Mouse (Mus musculus) frontal cortex, adult (tissue): Measurements from ENCODE around the gene Rab6a.
A peak's percentile ranks its signal among the peaks of the same experiment; 100 is the strongest.

Experiments used
- ATAC-seq: cut with Nextera tagmentation; 2 replicates; pipeline ENCODE4 v1.9.2; 2017; ENCODE audit warnings: mild to moderate bottlenecking, moderate library complexity, mixed read lengths; ENCODE audit not compliant: low TSS enrichment

Rab6a gene

DNA sequence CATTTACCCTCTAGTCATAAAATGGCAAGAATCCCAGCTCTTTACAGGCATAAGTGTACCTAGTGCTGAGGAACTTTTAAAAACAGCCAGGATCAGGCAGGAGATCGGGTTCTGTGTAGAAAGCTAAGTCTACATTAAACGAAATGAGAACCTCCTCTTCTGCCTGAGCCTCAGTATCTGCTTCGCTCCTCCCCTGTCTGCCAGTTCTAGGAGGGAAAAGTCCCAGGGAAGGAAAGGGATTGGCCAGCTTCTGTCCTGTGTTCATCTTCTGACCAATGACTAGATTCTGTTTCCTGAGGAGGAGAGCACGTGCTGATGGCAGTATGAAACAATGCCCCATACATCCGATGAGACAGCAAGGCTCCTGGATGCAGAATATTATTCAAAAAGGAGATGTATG lies 73.9 kb downstream of the Rab6a start:
- peak; percentile 81 for ATAC-seq

DNA sequence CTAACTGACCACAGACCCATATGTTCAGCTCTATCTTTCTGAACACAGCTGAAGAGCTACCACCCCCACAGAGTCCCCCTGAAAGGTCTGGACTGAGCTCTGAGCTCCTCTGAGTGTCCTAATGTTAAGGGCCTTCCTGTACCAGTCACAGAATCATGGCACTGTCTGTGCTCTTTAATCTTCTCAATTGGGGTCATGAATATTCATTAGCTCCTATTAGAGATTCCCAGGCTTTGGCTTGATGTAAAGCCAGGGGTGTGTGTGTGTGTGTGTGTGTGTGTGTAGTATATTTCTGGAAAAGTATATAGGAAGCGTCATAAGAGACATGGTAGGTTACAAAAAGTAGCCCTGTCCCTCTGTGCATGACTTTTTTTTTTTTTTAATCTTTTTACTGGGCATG lies 76.0 kb downstream of the Rab6a start:
- ATAC-seq, result no peak

DNA sequence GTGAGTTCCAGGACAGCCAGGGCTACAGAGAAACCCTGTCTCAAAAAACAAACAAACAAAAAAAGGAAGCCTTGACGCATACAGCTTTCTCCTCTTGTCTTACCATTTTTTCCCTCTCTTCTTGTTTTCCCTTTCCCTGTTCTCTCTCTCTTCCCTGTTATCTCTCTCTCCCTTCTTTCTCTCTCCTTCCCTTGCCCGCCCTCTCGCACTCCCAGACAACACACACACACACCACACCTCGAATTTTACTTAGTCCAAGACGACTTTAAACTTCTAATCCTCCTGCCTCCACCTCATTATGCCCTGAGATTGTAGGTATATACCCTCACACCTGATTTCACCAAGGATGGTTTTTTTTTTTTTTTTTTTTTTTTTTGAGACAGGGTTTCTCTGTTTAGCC lies 76.9 kb downstream of the Rab6a start:
- no peak for ATAC-seq

DNA sequence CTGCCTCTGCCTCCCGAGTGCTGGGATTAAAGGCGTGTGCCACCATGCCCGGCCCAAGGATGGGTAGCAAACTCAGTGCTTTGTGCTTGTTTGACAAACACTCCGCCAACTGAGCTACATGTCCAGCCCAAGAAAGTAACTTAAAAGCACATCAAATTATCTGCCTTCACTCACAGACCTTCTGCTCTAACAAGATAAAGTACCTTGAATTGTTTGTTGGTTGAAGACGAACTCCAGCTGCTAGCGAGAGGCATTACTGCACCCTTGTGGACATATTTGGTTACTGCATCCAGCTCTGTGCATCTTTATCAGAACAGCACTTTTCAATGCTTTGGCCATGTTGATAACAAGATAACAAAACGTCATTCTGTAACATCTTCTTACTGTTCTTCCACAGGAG lies 77.3 kb downstream of the Rab6a start:
- 0 out of 2 replicates have a peak, but pooled peaks have one; percentile 28 for ATAC-seq

DNA sequence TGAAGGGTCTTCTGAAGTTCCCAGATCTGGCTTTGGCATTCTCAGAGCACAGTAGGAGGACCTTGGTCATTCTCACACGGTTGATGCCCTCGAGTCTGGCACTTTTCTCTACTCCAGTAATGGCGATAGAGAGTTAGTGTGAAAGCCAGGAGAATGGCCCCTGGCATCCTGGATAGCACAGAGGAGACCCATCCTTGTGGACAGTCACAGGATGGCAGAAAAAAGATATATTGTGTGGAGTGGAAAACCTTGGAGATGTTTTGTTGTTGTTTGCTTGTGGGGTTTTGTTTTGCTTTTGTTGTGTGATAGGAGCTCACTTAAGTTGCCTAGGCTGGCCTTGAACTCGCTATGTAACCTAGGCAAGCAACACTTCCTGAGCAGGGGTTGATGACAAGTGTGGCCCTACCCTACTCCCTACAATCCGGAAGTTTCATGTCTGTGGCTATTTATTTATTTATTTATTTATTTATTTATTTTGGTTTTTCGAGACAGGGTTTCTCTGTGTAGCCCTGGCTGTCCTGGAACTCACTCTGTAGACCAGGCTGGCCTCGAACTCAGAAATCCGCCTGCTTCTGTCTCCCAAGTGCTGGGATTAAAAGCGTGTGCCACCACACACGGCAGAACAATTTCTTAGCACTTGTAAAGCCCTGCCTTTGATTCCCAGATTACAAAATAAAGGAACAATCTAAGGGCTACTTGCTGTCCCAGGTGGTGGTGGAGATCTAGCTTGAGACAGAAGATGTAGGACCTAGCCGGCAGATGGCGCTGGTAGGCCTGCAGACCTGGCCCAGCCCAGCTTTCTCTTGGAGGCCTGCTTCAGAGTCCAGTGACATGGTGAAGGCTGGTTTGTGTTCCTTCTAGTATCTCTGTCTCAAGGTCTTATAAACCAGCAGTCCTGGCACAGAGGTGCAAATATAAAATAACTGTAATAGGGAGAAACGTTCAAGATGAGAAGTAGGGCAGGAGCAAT lies 78.1 kb downstream of the Rab6a start:
- peak; percentile 75; the same call in 1 of the 2 replicates for ATAC-seq

DNA sequence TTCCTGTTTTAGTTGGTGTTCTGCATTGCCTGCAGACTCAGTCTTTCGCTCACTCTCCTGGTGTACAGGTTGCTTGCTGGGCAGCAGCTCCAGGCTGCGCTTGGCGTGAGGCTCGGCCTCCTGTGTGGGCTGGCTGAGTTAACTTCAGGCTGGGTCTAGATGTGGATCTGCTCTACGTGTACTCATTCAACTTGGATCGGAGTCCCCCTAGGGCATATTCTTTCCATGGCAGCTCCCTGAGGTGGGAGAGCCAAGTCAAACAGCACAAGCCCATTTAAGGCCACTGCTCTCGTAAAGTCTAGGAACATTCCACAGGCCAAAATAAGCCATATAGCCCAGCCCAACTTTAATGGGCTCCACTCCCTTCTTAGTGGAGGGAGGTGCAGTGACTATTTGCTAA lies 81.3 kb downstream of the Rab6a start:
- no peak for ATAC-seq
